Mouse (Mus musculus): ENCODE results near the gene Mrpl23.

Mrpl23 gene

DNA sequence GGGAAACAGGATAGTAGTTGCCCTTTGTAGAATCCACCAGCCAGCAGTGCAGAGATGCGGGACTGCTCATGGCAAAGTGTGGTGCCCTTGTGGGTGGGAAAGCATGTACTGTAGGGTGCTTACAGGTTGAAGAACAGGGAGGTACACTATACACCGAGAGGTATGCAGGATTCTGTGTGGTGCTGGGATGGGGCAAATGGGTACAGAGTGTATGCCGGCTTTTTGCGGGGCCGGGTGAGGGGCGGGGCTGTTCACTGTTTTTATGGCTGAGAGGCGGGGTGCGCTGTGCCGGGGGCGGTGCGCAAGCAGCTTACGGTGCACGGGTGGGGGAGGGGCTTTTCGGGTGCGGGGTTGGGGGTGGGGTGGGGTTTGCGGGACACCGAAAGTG lies at the start of gene Mrpl23:
Gene Mrpl23 (plus strand): TSS at position 16 of the 388 bp plus-strand sequence.
- DNase-seq (ENCODE audit: low spot score in 2 of 2), result no peak

DNA sequence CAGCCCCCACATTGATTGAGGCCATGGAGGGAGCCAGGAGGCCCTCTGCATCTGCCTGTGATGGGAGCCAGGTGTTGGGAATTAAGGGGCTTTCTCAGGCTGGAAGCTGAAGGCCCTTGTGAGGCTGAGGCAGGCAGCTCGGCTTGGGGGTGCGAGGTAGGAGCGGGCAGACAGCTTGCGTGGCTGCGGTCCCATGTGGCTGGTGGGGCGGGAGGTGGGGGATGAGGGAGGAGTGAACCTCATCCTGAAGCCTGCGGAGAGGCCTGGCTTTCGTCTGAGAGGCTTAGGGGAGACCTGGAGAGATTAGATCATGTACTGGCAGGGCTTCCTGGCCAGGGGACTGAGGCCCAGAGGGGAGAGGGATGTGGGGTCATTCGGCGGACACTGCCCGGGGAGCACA lies 49.4 kb upstream of the Mrpl23 start:
- no peak for DNase-seq (ENCODE audit: low spot score in 2 of 2)

DNA sequence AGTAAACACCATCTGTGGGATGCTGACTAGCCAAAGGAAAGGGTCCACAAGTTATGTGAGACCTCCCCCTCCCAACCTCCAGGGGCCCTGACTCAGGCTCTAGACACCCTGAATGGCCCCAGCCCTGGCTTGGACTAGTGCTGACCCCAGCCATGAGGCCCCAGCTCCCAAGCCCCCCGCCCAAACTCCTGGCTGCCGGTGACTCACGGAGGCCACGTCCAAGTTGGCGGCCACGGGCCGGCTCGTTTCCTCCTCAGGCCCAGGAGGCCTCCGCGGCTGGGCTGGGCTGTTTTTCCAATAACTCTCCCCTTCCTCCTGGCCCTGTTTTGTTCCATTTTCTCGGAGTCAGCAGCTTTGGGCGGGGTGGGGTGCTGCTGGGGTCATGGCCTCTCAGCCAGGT lies 47.7 kb upstream of the Mrpl23 start:
- no peak for DNase-seq (ENCODE audit: low spot score in 2 of 2)

DNA sequence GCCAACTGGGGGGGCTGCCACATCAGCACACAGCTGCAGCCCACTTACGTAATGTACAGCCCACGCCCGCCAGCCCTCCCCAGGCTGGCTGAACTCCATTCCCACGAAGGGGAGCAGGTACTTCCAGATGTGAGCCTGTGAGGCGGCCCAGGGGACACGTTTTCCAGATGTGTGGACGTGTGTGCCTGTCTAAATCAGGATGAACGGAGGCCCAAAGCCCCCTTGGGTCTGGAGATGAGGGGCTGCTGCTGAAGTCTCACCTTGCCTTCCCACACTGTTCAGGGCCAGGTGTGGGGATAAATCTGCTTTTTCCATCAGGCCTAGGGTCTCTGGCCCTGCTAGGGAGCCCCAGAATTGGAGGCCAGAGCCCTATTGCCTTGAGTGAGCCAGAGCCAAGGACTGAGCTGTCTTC lies 45.7 kb upstream of the Mrpl23 start:
- DNase-seq (ENCODE audit: low spot score in 2 of 2), result no peak

DNA sequence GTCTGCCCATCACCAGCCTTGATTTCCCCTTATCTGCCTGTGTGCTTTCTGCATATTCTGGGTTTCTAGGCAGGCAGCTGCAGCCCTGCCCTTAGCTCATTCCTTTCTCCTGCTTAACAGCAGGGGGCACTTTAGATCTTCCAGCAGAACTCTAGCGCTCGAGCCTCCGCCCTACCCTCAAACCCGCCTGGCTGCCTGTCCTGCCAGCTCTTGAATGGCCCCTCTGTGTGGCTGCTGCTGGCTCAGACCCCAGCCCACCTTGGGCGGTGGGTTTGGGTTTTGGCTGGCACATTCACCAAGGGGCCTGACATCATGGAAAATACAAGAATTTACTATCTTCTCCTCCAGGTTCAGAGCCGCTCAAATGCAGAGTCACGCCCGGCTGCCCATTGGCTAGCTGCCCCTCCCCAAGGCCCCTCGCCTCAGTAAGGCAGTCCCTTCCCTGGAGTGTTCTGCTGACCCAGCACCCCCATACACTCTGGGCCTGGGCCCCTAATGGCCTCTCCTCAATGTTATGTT lies 45.1 kb upstream of the Mrpl23 start:
- DNase-seq (ENCODE audit: low spot score in 2 of 2), result peak; percentile 15 to 22

DNA sequence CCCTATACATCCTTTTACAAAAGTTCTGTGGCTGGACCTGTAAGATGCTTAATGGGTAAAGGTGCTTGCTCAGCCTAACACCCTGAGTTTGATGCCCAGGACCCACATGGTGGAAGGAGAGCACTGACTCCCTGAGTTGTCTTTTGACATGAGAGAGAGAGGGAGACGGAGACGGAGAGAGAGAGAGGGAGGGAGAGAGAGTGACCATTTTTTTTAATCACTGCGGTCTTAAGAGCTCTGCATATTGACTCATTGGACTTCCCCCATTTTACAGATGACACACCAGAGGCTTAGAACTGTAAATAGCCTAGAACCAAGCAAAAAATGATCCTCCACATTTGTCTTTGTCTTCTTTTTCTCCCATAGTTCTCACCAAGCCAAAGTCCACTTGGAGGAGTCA lies 44.4 kb upstream of the Mrpl23 start:
- no peak for DNase-seq (ENCODE audit: low spot score in 2 of 2)

DNA sequence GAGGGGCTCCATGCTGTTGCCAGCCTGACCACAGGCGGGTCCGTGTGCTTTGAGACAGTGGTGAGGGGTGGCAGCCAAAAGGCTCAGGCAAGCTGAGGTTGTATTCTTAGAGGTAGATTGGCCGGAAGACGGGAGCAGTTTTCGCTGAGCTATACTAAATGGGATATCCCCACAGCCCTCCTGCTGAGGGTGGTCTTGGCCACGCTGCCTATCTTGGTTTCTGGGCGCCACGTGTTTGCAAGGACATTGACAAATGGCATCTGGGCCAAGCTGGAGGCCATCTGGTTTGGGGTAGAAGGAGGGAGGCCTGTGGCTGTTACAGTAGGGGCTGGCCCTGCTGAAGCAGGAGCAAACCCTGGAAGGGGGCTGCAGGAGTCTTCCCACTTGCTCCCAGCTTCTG lies 39.0 kb upstream of the Mrpl23 start:
- no peak for DNase-seq (ENCODE audit: low spot score in 2 of 2)

DNA sequence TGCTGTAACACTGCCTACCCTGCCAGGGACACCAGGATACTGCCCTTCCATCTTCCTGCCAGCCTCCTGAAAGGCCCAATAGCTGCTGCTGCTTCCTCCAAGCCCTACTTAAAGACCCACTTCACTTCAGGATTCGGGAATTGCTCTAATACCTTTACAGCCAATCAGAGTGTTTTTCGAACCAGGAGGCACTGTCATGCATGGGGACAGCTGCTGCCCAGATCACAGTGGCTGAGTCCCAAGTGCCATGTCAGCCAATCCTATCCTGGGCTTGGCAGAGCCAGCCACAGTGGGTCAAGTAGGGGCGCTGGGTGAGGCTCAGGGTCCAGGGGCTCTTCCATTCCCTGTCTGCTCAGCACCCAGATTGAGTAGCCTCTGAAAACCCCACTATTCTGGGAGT lies 36.3 kb upstream of the Mrpl23 start:
- DNase-seq (ENCODE audit: low spot score in 2 of 2), result no peak

DNA sequence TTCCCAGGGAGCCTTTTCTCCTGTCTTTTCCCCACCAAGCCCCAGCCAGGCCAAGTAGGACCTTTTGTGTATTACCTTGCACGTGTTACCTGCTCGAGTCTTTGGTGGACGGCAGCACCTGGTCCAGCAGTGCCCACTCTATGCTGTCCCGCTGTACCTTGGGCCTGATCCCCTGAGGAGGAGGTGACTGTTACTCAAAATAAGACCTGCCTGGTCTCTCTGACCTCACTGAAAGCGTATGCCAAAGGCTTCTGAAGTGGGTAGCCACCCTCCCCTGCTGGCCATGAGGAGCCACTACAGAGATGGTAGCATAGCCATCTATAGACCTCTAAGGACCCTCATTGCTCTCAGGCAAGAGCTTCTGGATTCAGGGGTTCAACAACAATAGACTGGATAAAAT lies 35.7 kb upstream of the Mrpl23 start:
- DNase-seq (ENCODE audit: low spot score in 2 of 2), result no peak

DNA sequence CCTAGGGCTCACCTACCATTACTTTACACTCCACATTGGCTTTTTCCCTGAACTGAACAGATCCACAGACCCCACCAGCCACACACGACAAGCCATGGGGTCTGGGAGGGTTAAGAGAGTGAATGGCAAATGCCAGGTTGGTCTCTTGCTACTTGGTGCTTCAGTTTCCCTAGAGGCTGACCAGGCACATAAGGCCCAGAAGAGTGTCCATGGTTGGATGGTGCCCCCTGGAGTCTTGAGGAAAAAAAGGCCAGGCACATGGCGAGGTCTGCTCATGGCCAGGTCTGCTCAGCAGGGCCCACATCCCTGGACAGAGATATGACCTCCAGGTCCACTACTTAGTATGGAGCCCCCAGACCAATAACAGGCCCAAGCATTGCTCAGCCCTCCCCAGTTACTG lies 34.7 kb upstream of the Mrpl23 start:
- DNase-seq (ENCODE audit: low spot score in 2 of 2), result peak; percentile 16 to 19

DNA sequence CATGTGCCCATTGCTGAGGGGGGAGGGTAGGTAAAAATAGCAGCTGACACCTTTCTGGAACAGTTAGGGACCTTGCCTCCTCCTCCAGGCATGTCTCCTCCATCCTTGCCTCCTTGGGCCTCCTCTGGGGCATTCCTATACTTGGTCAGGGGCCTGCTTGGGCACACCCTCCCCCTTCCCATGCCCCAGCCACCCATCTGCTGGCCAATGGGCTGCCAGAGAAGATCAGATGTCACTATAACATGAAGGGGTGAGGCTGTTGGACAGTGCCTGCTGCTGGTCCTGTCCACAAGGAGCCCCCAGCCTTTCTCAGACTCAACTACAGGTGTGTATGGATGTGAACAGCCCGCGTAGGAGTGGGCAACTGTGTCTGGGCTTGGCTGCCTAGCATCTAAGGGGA lies 33.9 kb upstream of the Mrpl23 start, which contains the start of gene Tnnt3:
Gene Tnnt3 (plus strand): TSS at position 262 of the 400 bp plus-strand sequence.
- no peak for DNase-seq (ENCODE audit: low spot score in 2 of 2)

DNA sequence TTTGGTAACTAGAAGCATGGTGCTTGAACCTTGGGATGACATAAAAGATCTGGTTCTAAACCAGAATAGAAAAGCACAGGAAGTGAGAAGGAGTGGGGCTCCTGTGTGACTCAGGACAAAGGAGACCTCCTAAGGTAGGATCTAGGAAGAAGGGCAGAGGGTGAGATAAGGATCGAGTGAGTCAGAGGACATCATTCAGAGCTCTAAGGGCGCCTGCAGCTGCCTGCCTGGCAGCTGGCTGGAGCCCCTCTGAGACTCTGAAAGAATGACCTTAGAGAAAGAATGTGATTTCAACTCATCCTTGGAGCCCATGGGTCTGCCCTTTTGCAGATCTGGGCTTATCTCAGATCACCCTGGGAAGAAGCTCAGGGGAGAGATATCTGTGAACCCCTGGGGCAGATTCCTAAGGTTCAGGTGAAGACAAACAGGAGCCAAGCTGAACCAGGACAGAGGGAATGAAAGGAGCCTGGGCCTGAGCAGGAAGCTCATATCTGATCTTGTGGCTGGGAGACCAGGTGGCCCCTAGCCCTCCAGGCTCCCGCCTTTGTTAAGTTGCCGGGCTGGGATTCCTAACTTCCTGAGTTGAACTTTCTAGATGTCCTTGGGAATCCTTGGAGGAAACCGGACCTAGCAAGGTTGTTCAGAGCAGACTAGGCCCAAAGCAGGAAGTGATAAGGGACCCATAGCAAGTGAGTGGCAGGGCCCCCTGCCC lies 33.3 kb upstream of the Mrpl23 start:
- no peak for DNase-seq (ENCODE audit: low spot score in 2 of 2)

DNA sequence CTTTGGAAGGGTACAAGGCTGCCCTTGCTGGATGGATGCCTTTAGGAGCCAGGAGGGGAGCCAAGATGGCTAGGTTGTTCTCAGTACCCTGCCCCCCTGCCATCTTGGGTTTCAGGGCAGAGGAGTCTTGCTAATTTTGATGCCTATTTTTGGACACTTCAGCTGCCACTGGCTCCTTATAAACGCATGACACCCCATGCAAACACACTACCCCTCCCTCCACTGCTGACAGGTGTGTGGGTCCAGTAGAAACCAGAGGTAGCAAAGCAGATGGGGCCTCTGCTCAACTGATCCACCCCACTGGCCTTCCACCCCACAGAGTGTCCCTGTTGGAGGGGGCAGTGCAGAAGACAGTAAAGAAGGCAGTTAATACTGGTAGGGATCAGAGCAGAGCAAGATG lies 32.5 kb upstream of the Mrpl23 start:
- DNase-seq (ENCODE audit: low spot score in 2 of 2), result no peak

DNA sequence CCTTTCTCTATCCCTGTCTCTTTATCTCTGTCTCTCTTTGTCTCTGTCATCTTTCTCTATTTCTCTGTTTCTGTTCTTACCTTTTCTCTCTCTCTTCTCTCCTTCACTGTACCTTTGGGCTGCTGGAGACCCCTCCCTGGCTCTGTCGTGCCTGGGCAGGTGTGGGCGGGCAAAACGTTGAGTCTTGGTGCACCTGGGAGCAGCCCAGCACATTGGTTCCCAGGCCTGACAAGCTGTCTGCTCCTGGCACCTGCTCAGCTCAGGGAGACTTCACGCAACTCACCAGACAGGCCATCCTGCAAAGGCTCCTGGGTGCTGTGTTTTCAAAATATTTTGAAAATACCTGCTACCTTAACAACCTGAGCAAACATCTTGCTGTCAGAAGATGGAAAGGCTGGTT lies 29.3 kb upstream of the Mrpl23 start:
- no peak for DNase-seq (ENCODE audit: low spot score in 2 of 2)

DNA sequence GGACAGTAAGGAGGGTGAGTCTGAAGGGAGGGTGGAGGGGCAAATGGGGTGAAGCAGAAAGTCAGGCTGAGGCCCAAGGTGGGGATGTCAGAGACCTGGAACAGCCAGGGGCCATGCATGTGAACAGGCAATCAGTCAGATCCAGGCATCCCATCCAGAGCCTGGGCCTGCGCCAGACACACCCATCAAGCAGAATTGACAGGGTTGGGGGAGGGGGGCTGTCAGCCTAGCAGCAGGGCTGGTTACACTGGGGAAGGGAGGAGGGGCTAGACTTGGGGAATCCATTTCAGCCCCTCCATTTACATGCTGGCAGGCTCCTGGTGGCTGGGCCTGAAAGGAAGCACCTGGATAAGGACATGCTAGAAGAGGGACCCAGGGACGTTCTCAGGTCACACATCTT lies 26.5 kb upstream of the Mrpl23 start:
- DNase-seq (ENCODE audit: low spot score in 2 of 2), result no peak

DNA sequence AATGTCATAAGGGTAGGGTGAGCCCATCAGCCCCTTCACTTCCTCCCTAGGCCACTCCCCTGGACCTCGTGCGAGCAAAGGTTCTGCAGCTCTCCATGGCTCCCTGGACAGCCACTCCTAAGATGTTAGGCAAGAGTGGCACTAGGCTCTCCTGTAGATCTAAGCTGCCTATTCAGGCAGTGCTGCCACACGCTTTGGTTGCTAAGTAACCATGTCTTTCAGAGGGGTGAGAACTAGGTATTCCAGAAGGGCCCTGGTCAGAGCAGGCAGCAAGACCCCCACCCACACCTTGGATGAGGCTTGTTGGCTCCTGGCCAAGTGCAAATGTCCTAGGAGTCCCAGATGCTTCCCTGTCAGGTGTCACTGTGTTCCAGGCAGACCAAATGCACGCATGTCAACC lies 26.0 kb upstream of the Mrpl23 start:
- no peak for DNase-seq (ENCODE audit: low spot score in 2 of 2)

DNA sequence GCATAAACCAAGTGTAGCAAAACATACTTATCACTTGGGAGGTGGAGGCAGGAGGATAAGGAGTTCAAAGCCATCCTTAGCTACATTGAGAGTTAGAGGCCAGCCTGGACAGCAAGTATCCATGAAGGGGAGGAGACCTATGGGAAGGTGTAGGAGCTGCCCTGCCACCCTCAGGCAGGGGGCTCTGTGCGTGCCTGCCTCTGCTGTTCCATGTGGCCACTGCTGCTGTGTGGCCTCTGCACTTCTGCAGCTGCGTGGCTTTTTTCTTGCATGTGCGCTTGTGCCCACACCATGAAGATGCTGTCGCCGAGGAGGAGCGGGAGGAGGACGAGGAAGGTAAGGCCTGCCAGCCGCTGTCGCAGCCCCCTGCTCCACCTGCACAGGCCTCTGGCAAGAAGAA lies 25.0 kb upstream of the Mrpl23 start:
- DNase-seq (ENCODE audit: low spot score in 2 of 2), result no peak

DNA sequence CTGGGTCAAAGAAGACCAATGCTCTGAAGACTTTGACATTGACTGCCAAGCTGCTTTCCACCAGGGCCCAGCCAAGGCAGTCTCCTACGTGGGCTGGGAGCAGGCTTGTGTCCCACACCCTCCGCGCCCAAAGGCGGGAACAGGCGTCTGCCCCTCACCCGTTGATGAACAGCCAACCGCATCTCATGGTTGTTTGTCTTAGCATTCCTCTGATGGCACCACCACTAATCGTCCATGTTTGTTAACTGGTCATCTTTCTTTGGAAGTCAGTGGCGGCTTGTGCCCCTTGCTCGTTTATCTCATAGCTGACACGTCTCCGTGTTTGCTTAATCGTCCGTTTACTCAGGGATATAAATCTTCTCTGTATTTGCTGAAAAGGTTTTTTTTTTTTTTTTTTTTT lies 23.0 kb upstream of the Mrpl23 start:
- no peak for DNase-seq (ENCODE audit: low spot score in 2 of 2)

DNA sequence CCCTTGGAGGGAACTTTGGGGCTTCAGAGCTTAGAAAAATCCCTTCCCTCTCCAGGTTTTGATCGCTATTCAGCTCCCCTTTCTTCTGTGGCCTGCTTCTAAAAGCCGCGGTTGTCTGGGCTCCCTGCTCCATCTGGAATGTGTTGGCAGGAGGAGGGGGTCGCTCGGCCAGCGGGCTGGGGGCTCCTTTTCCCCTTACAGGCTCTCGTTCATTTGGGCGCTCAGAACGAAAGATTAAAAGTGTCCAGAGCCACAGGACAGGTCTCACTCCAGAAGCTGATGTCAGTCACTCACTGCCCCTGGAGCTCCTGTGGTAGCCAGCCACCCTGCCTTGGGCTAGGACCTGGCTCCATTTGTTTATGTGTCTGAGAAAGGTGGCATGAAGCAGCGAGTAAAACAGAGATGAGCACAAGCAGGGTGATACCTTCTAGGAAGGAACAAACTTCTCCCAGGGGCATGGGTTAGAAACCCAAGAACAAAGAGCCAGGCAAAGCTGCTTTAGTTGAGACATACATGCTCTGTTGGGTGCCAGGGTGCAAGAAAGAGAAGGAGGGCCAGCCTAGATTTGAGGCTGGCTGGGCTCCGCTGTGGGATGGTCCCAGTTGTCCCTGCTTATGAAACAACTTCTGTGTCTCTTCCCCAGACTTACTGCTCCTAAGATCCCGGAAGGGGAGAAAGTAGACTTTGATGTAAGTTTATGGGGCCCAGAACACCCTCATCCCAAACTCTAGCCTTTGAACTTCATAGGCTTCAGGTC lies 22.3 kb upstream of the Mrpl23 start:
- DNase-seq (ENCODE audit: low spot score in 2 of 2), result no peak

DNA sequence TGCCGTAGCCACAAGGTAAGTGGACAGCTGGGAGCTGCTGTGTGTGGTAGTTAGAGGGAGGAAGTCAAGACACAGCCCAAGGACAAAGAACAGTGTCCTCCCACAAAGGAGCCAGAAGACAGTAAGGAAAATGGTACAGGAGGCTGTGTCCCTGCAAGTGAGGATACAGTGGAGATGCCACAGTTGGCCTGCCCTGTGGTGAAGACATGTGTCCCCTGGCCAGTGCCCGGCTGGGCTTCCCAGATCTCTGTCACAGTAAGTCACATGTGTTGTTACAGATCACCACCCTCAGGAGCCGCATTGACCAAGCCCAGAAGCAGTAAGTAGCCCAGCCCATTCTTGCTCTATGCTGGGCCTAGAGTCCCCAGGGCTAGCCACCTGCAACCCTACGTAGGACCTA lies 18.4 kb upstream of the Mrpl23 start:
- DNase-seq (ENCODE audit: low spot score in 2 of 2), result no peak

DNA sequence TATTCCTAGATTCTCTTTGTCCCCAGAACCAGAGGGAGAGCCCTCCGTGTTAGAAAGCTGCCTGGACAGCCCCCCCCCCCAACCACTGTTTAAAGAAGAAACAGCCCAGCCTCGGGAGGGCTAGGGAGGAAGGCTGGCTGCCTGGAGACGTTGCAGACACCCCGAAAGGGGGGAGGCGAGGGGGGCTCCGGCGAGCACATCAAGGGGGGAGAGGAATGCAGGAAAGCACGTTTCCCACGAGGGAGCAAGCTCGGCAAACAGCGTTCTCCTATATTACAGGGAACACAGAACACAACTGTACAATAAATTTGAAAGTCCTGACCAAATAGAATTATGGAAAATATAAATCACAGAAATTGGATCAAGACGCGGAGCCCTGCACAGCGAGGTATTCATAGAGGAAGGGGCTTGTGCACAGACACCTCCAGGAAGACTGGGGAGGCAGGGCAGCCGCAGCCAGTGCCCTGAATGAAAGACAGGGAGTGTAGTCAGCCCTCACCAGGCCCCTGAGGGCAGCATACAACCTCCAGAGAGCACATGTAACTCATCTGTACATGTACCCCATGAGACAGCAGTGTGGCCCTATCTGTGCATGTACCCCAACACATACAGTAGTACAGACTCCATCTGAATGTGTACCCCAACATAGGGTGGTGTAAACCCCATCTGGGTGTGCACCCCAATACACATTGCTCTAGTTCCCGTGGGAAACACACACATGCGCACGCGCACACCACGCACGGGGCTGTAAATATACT lies 16.1 kb upstream of the Mrpl23 start:
- no peak for DNase-seq (ENCODE audit: low spot score in 2 of 2)

DNA sequence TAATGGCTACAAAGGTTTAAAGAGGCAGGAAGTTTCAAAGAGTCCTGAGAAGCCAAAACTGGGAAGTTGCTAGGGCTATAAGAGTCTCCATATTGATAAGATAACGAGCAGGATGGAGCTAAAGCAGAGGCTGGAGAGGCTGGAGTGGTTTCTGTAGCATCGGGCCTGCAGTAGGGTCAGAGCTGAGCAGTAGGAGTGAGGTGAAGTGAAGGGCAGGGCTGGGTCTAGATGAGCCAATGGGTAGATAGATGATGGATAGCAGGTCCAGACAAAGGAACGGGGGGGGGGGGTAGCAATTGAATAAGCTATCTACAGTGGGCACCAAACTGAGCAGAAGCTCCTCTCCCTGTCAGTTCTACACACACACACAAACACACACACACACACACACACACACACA lies 15.0 kb upstream of the Mrpl23 start:
- no peak for DNase-seq (ENCODE audit: low spot score in 2 of 2)

DNA sequence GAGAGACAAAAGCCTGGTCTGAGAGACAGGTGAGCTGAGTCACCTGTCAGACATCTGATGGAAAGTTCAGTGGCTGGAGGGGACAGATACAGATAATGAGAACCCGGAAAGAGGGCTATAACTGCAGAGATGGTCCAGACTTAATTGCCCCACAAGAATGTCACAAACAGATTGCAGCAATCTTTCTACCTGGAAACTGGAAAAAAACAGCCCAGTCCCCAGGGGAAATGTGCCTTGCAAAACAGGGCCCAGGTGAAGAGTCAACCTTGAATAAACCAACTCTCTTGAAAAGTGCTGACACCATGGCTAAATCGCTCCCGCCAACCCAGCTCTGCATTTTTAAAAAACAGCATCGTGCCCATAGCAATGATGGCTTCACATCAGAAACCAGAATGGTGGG lies 12.2 kb upstream of the Mrpl23 start:
- no peak for DNase-seq (ENCODE audit: low spot score in 2 of 2)
